Mouse (Mus musculus) R1 (cell line): ENCODE data around the gene Kcnq5.
"Not testable (repeated sequence)": the region's sequence is repeated elsewhere in the genome, so short reads cannot be mapped to it uniquely, and the experiment has no call there.

Experiments
- DNase-seq: peaks from one replicate; pipeline ENCODE4 v3.0.0-alpha.2; 2018; ENCODE audit warnings: low read depth, low spot score

Kcnq5 gene

GRCm38 (mm10) chr1:21635406-21635805 lies 326.3 kb downstream of the Kcnq5 start:
- DNase-seq = no peak

- DNase-seq = no peak
Measured at GRCm38 (mm10) chr1:21634013-21634412, 327.7 kb downstream of the Kcnq5 start.

GRCm38 (mm10) chr1:21622455-21622854 lies 339.3 kb downstream of the Kcnq5 start:
- no peak for DNase-seq

- DNase-seq = no peak
Measured at GRCm38 (mm10) chr1:21622039-21622438, 339.7 kb downstream of the Kcnq5 start.

GRCm38 (mm10) chr1:21618712-21619111 lies 343.0 kb downstream of the Kcnq5 start:
- no peak for DNase-seq

GRCm38 (mm10) chr1:21616666-21617065 lies 345.1 kb downstream of the Kcnq5 start:
- DNase-seq = no peak

GRCm38 (mm10) chr1:21613933-21614332 lies 347.8 kb downstream of the Kcnq5 start:
- DNase-seq = no peak

GRCm38 (mm10) chr1:21604003-21604402 lies 357.7 kb downstream of the Kcnq5 start:
- no peak for DNase-seq

- no peak for DNase-seq
Measured at GRCm38 (mm10) chr1:21602567-21602966, 359.2 kb downstream of the Kcnq5 start.

- DNase-seq = no peak
Measured at GRCm38 (mm10) chr1:21600606-21601005, 361.1 kb downstream of the Kcnq5 start.

GRCm38 (mm10) chr1:21593872-21594271 lies 367.9 kb downstream of the Kcnq5 start:
- DNase-seq = no peak

- not testable (repeated sequence) for DNase-seq
Measured at GRCm38 (mm10) chr1:21567397-21567796, 394.3 kb downstream of the Kcnq5 start.

- no peak for DNase-seq
Measured at GRCm38 (mm10) chr1:21554630-21555029, 407.1 kb downstream of the Kcnq5 start.

GRCm38 (mm10) chr1:21552715-21553114 lies 409.0 kb downstream of the Kcnq5 start:
- no peak for DNase-seq

GRCm38 (mm10) chr1:21543909-21544308 lies 417.8 kb downstream of the Kcnq5 start:
- DNase-seq = no peak

- no peak for DNase-seq
Measured at GRCm38 (mm10) chr1:21539486-21539885, 422.3 kb downstream of the Kcnq5 start.

GRCm38 (mm10) chr1:21530823-21531222 lies 430.9 kb downstream of the Kcnq5 start:
- DNase-seq = no peak

GRCm38 (mm10) chr1:21521995-21522394 lies 439.7 kb downstream of the Kcnq5 start:
- peak; percentile 66 for DNase-seq

GRCm38 (mm10) chr1:21521475-21521874 lies 440.3 kb downstream of the Kcnq5 start:
- no peak for DNase-seq

- no peak for DNase-seq
Measured at GRCm38 (mm10) chr1:21520116-21520645, 441.6 kb downstream of the Kcnq5 start.

GRCm38 (mm10) chr1:21506665-21507064 lies 455.1 kb downstream of the Kcnq5 start:
- no peak for DNase-seq

GRCm38 (mm10) chr1:21499815-21500534 lies 461.8 kb downstream of the Kcnq5 start:
- DNase-seq = no peak

GRCm38 (mm10) chr1:21496307-21496706 lies 465.4 kb downstream of the Kcnq5 start:
- no peak for DNase-seq
